Mouse (Mus musculus): ENCODE data around the gene Drc7.

DNA sequence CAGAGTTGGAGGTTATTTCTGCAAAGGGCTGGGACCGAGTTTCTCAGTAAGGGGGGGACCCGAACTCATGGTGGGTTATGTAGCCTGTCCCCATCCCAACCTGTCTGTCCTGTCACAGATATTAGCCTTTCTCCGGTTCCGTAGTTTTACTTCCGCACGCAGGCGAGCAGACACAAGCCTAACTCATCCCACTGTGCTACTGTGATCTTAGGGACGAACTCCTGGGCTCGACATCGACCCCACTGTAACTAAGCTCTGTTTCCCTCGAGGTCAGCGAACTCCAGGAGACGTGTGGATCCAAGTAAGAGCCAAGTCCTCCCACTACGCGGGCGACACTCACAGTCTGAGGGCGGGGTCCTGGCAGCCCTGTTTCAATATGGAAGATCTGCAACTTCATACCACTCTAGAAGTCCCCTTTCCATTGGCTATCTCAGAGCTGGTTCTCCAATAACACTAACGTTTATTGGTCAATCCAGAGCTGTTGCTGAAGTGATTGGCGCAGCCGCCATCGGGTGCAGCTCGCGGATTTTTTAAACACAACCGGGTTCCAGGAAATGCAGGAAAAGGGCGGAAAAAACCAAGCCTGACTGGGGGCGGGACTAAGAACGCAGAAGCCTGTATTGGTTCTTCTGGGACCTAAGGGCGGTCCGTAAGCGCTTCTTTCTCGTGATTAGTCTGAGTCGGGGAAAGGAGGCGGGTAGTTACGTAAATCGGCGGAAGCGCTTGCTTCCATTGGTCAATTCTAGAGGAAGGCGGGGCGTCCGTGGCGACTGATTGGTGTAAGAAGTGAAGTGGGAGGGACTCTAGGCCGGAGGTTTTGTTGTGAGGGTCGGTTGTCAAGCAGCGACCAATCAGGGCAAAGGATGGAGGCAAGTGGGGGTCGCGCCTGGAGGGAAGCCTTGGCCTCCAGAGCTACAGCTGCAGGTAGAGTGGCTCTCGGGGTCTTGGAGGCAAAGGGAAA, 25.8 kb downstream of the Drc7 start, which contains the start of gene Katnb1:
- TF ChIP-seq CTCF (IDR thresholded peaks at IDR 0.05; ENCODE audit: low read depth) (no peak), EP300 (IDR thresholded peaks at IDR 0.05; ENCODE audit: low read depth) (peak; percentile 86)

Data from liver, embryonic 14.5 days (tissue).